Mouse (Mus musculus) right cerebral cortex, adult 18-20 months (tissue): ENCODE results near the gene BC052040.

Source experiments
- DNase-seq: peaks from one replicate; pipeline ENCODE4 v3.0.0; 2022; ENCODE audit warnings: mixed read lengths

BC052040 gene

DNA sequence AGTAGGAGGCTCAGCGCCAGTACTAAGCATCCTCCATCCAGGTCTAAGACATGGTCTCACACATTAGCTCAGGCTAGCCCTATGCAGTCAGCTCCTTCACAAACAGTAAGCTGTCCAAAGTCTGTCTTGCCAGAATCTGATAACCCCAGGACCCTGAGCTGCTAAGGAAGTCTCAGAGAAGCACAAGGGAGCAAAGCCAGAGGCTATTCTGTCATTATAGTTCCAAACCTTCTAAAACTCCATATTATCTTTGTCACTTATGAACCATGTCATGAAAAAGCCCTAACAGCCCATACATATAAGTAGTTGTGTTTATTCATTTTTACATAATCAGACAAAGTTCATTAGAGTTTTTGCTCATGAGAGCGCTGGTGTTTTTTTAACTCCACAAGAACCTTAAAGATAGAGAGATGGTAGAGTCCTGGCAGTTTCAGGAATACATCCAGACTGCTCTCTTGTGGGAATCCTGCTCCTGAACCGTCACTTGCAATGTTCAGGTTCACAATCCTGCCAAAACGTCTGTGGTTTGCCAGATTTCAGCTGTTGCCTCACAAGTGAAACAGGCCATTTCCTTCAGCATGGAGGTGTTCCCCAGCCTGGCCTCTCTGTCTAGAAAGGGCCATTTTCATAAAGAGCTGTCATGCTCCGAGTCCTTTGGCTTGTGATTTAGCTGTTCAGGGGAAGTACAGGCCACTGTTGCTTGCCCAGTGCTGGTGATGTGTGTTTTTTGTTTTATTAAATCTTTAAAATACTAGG lies 192.8 kb downstream of the BC052040 start:
- no peak for DNase-seq

DNA sequence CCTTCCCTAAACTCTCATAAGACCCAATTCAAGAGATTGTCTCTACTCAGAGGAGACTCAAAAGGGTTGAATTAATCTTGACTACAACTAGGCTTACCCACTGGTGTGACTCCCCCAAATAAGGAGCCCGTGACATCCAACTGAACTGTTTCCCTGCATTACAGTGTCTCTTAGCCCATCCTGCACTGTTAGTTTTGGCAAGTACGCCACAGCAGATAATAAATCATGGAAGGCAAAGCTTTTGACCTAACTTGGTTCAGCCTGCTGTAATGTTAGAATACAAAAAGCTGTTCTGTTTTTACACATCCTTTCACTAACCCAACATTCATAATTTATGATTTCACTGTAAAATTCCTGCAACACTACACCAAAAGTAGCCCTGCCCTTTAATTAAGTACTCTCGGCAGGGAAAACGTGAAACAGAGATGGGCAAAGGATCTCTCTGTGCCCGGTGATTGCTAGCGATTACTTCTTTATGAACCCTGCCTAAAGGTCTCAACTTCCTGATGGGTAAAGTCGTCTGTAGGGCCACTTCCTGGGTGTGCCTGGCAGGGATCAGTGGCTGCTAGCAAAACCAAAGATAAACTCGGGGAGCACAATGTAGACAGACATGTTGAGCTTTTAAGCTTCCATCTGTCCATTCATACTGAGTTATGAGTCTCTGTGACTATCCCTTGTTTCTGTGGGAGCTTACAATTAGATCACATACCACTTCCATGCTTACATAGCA lies 194.1 kb downstream of the BC052040 start:
- no peak for DNase-seq

DNA sequence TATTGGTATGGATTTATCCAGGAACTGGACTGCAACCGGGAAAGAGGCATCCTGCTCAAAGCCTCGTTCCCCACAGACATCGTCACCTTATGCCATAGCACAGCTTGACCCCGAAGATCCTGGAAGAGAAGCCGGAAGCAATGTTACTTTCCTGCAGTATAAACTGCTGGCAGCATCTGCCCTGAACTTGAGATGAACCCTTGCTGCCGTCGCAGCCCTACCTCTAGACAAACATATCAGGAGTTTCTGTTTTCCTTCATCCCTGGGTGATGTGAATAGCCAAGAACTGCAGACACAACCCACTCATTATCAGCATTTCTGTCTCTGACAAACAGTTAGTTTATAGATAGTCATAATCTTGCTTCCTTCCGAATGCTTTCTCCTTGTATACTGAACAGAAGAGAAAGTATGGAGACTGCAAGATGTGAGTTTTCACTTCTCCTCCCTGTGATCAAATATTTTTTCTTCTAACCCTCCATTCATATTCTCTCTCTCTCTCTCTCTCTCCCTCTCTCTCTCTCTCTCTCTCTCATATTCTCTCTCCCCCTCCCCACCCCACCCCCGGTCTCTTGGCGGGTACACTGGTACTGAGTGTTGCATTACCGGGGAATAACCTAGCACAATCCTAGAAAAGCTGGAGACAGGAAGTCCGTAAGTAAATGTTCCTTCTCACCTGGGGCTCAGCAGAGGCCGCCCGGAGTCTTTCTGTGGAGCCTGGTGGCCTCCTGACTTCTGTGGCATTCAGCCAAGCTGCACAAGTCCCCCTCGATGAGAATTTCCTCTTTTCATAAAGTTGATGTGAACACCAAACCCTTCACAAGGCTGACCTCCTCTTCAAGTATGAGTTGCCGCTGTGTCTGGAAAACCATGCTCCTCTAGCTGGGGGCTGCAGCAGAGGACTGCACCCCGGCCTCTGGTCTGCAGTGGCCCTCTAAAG lies 195.7 kb downstream of the BC052040 start:
- DNase-seq: no peak

DNA sequence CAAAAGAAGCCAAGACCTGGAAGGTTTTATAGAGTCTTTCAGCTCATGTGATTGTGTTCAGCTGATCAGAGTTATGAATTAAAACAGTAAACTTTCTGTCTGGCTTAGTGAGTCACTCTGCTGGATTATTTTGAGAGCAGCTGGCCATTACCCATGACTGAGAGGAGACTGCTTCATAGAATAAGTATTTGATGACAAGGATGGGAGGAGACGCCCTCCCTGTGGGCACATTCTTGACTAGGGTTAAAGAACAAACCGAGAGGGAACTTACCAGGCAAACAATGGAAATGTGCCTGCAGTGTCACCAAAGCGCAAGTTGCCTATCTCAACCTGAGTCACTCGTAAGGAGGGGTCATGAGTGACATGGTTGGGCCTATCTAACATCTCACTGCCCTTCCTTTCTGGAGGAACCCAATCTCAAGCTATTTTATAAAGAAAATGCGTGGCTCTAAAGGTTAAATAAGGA lies 199.1 kb downstream of the BC052040 start:
- DNase-seq: no peak

DNA sequence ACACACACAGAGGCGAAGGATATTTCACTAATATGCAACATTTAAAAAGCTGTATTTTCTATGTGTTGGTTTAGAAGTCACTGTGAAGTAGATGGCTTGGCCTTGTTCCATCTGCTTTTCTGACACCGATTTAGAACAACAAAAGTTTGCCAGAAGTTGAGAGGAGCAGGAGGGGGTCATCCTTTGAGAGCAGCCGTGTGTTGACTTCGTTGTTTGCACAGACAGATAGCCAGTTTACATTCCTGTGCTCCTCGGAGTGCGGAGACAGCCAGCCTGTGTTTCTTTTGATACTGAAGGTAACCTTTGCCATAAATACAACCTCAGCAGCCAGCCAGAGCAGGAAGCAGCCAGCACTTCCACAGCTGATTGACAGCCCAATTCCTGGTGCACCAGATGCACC lies 204.2 kb downstream of the BC052040 start:
- DNase-seq: no peak

DNA sequence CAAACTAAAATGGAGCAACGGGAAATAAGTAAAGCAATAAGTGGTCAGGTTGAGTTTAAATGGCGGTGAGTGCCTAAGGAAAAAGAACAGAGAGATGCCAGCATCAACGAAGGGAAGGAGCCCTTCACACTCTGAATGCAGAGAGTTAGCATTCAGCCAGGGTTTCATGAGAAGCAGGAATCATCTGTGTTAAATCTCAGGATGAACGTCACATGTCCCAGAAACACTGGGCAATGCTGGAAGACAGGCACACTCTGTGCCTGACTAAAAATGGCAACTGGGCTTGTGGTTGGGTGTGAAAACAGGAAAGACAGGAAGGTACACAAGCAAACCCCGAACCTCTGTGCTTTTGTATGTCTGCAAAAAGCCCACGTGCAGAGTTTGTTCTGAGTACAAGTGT lies 217.3 kb downstream of the BC052040 start:
- no peak for DNase-seq

DNA sequence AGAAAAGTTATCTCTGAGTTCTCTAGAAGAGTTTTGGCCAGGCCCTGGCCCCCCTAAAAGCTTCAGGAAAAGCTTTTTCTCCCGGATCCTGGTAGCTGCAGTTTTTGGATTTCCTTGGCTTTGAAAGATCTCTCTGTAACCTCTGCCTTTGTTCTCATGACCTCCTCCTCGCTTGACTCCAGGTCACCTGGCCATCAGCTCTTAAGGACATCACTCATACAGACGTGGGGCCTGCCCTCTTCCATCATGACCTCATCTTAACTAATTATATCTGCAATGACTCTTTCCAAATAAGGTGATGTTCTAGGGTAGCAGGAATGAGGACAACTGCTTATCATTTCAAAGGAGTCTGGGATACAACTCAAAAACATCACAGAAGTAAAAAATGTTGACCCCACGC lies 226.9 kb downstream of the BC052040 start:
- DNase-seq: no peak

DNA sequence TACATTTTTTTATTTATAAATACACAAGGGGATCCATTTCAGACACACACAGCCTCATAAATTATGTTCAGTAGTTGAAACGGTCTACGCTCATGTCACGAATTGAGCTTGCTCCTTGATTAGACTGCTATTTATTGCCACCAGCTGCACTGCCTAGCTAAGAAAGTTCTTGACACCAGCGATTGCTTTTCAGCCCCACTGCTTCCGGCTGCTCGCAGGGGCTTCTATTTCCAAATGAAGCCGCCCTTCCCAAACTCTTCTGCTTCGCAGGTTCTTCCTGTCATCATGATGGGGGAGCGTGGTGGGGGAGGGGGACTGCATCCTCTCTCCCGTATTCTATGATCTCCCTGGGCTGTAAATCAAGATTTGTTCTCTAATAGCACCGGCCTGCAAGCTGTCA lies 231.8 kb downstream of the BC052040 start:
- no peak for DNase-seq

DNA sequence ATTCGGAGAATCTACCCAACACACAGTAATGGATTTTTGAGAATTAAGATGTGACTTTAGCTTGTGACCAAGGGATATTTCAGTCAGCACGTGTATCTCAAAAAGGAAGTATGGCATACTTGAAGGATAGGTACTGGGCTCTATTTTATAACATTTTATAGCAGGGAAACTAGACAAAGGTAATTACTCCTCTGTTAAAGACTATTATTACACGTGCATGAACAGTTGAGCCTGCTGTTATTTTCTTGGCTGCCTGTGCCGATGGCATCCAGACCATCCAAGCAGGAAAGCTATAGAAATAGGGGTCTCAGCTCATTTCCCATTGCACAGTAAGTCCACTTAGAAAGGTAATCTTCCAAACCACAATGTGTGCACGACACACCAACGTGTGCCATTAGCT lies 232.2 kb downstream of the BC052040 start:
- no peak for DNase-seq

DNA sequence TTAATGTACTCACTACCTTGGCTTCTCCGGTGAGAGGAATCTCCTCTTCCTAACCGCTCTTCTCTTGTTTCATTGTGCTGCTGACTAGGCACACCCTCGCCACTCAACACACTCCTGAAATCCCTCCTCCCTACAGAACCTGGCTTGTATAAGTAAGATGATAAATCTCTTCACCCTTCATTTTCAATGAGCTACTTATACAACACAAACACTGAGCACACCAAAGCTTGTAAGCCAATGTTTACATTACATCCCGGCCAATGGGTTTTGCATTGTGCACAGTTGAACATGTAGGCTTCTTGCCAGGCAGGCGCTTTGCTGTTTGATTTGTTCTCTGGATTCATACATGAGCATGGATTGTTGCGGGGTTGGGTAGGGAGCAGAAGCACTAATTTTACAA lies 236.4 kb downstream of the BC052040 start:
- no peak for DNase-seq

DNA sequence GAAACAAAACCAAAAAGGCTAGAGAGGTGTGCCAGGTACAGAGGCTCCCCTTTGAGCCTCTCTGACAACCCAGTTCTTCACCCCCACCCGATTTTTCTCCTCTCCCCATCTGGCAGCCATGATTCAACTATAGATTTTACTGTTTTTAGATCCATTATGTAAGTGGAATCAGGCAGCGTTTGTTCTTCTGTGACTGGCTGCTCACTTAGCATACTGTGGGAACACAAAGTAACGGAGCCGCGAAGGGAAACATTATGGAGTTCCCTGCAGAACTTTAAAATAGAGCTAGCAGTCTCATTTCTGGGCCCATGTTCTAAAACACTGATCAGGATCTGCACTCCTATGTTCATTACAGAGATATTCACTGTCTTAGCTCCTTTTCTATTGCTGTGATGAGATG lies 240.8 kb downstream of the BC052040 start:
- DNase-seq: peak; percentile 77
